Mouse (Mus musculus): ENCODE measurements around the gene Usp29. TPM values are rescaled to one million over a fixed set of nuclear protein-coding genes. Genes with fewer than 3 reads are reported as not detected.
A peak's percentile ranks its signal among the peaks of the same experiment; 100 is the strongest.
"Not testable (repeated sequence)": the region's sequence is repeated elsewhere in the genome, so short reads cannot be mapped to it uniquely, and the experiment has no call there.

Gene Usp29
- polyA plus RNA-seq, 1 experiment = not detected

- TF ChIP-seq CTCF (IDR thresholded peaks at IDR 0.05; ENCODE audit: control insufficient read depth, insufficient read depth, low read length) (no peak), POLR2A (IDR thresholded peaks at IDR 0.05; ENCODE audit: borderline replicate concordance, control insufficient read depth, low read depth, low read length) (no peak)
- WGBS = 89% methylated on average over 3 of the region's 3 CpGs
- no peaks in the 10 kb centered on the region for H3K4me1 ChIP-seq (ENCODE audit: control insufficient read depth, insufficient read depth, low read length)
- H3K27ac ChIP-seq (ENCODE audit: control insufficient read depth, insufficient read depth, low read depth, low read length, poor library complexity) = no peak overlapping the region
- no peak overlapping the region for H3K4me3 ChIP-seq (replicated peaks; ENCODE audit: control insufficient read depth, low read depth, low read length)
Measured at GRCm38 (mm10) chr7:6923515-6923914, 193.1 kb downstream of the Usp29 start.

DNA sequence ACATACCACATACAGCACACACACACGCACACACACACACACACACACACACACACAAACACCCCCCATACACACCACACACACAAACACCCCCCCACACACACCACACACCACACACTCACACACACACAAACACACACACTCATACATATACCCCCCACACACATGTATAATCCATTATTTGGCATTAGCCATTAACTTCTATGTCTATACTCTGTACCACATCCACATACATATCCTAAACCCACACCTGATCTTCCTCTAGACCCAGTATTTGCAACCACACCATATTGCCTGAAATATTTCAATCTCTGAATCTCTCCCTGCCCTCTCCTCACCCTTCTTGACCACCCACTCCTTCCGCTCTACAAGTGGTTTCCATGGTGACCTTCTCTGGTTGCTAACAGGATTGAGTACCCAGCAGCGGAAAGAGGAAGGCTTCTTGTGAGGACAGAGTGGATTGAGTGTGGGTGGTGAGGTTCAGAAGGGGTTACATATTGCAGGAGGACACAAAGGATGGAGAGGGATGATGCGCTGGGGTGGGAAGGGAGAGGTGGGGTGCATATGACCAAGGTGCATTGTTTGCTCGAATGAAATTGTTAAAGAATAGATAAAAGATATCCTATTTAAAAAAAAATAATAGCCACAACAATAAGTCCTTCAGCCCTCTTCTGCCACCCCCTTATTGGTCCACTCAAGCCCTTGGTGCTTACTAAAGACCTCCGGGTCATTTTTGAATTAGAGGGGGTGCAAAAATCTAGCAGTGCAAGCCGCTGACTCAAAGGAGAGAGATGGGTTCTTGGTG, 195.8 kb downstream of the Usp29 start:
- TF ChIP-seq CTCF (IDR thresholded peaks at IDR 0.05; ENCODE audit: control insufficient read depth, insufficient read depth, low read length) (no peak), POLR2A (IDR thresholded peaks at IDR 0.05; ENCODE audit: borderline replicate concordance, control insufficient read depth, low read depth, low read length) (no peak)

DNA sequence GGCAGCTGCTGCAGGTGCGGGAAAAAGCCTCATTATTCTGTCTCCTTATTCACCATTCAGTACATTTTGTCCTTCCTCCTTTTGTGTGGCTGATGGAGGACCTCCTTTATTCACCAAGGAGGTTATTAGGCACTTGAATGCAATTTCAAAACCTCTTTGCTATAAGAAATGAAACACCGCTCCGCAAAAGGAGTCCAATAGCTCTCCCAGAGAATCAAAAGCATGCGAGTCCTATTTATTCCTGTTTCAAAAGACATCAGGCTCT, 196.3 kb downstream of the Usp29 start:
- WGBS = 75% methylated on average over 4 of the region's 4 CpGs
- no peak overlapping the region for H3K27ac ChIP-seq (ENCODE audit: control insufficient read depth, insufficient read depth, low read depth, low read length, poor library complexity)
- no peak overlapping the region for H3K4me3 ChIP-seq (replicated peaks; ENCODE audit: control insufficient read depth, low read depth, low read length)
- TF ChIP-seq POLR2A (IDR thresholded peaks at IDR 0.05; ENCODE audit: borderline replicate concordance, control insufficient read depth, low read depth, low read length) = no peak
- H3K4me1 ChIP-seq (ENCODE audit: control insufficient read depth, insufficient read depth, low read length) = no peaks in the 10 kb centered on the region

More for the DNA sequence above, 195.8 kb downstream of the Usp29 start:
- Histone ChIP-seq H3K27ac (ENCODE audit: control insufficient read depth, insufficient read depth, low read depth, low read length, poor library complexity) (no peak overlapping the region), H3K4me1 (ENCODE audit: control insufficient read depth, insufficient read depth, low read length) (no peaks in the 10 kb centered on the region), H3K4me3 (replicated peaks; ENCODE audit: control insufficient read depth, low read depth, low read length) (no peak overlapping the region)
- WGBS = 66% methylated on average over 7 of the region's 7 CpGs

DNA sequence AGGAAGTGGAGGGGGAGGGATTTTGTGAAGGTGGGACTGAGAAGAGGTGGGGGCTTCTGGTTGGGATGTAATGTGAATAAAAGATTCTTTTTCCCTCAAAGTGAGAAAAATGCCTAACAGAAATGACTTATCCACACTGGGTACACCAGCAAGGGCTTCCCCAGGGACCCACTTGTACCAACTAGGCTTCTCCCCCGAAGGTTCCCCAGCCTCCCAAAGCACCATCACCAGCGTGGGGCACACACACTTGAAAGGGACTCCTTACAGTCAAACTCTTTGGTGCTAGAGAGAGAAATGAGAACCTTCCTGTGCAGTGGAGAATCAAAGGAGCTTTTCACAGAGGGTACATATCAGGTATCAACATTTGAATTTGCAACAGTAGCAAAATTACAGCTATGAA, 198.9 kb downstream of the Usp29 start:
- no peaks in the 10 kb centered on the region for H3K4me1 ChIP-seq (ENCODE audit: control insufficient read depth, insufficient read depth, low read length)
- no peak overlapping the region for H3K4me3 ChIP-seq (replicated peaks; ENCODE audit: control insufficient read depth, low read depth, low read length)
- no peak overlapping the region for H3K27ac ChIP-seq (ENCODE audit: control insufficient read depth, insufficient read depth, low read depth, low read length, poor library complexity)
- TF ChIP-seq CTCF (IDR thresholded peaks at IDR 0.05; ENCODE audit: control insufficient read depth, insufficient read depth, low read length) = no peak
- no peak for TF ChIP-seq POLR2A (IDR thresholded peaks at IDR 0.05; ENCODE audit: borderline replicate concordance, control insufficient read depth, low read depth, low read length)
- 60% methylated on average over 2 of the region's 2 CpGs for WGBS

DNA sequence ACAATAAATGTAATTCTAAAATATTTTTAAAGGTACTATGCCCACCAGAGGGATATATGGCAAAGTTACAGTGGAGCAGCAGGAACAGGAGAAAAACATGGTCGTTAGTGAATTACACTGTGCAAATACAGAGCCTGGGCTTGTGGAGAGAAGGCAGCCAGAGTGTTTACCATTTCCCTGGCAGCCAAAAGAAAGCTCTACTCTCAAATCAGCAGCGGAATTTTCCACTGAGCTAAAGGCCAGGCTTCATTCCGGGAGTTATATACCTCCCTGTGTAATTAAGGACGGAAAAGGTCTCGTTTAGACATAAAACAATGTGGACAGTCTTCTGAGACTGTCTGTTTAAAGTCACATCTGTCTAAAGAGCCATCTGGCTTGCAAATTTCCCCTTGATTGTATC, 204.4 kb downstream of the Usp29 start:
- no peak for TF ChIP-seq POLR2A (IDR thresholded peaks at IDR 0.05; ENCODE audit: borderline replicate concordance, control insufficient read depth, low read depth, low read length)
- no peak overlapping the region for H3K4me3 ChIP-seq (replicated peaks; ENCODE audit: control insufficient read depth, low read depth, low read length)
- WGBS = 53% methylated on average over 5 of the region's 5 CpGs
- no peak overlapping the region for H3K27ac ChIP-seq (ENCODE audit: control insufficient read depth, insufficient read depth, low read depth, low read length, poor library complexity)
- H3K4me1 ChIP-seq (ENCODE audit: control insufficient read depth, insufficient read depth, low read length) = no peaks in the 10 kb centered on the region

GRCm38 (mm10) chr7:6937040-6937439, 206.7 kb downstream of the Usp29 start:
- TF ChIP-seq POLR2A (IDR thresholded peaks at IDR 0.05; ENCODE audit: borderline replicate concordance, control insufficient read depth, low read depth, low read length) (no peak), CTCF (IDR thresholded peaks at IDR 0.05; ENCODE audit: control insufficient read depth, insufficient read depth, low read length) (peak; percentile 55)
- H3K27ac ChIP-seq (ENCODE audit: control insufficient read depth, insufficient read depth, low read depth, low read length, poor library complexity) = no peak overlapping the region
- H3K4me1 ChIP-seq (ENCODE audit: control insufficient read depth, insufficient read depth, low read length) = no peaks in the 10 kb centered on the region
- H3K4me3 ChIP-seq (replicated peaks; ENCODE audit: control insufficient read depth, low read depth, low read length) = no peak overlapping the region
- 31% methylated on average over 11 of the region's 11 CpGs for WGBS

DNA sequence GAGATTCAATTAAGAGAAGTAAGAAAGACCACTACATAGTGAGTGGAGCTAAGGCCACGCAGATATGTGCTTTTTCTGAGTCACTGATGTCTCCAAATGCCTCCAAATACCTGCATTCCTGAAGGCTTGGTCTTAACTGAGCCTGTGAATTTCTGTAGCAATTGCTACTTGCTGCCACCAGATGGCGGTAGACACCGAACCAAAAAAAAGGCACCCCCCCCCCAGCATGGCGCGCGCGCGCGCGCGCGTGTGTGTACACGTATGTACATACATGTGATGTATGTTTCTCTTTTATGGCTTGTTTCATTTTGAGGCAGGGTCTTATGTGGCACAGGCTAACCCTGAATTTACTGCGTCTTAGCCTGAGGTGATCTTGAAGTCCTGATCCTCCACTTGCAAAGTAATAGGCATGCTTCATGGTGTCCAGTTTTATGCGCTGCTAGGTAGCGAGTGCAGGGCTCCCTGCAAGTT, 210.4 kb downstream of the Usp29 start:
- TF ChIP-seq CTCF (IDR thresholded peaks at IDR 0.05; ENCODE audit: control insufficient read depth, insufficient read depth, low read length) (peak; percentile 14; the same call in 1 of the 2 replicates), POLR2A (IDR thresholded peaks at IDR 0.05; ENCODE audit: borderline replicate concordance, control insufficient read depth, low read depth, low read length) (no peak)
- Histone ChIP-seq H3K27ac (ENCODE audit: control insufficient read depth, insufficient read depth, low read depth, low read length, poor library complexity) (no peak overlapping the region), H3K4me3 (replicated peaks; ENCODE audit: control insufficient read depth, low read depth, low read length) (no peak overlapping the region), H3K4me1 (ENCODE audit: control insufficient read depth, insufficient read depth, low read length) (no peaks in the 10 kb centered on the region)
- 16% methylated on average over 16 of the region's 16 CpGs for WGBS

DNA sequence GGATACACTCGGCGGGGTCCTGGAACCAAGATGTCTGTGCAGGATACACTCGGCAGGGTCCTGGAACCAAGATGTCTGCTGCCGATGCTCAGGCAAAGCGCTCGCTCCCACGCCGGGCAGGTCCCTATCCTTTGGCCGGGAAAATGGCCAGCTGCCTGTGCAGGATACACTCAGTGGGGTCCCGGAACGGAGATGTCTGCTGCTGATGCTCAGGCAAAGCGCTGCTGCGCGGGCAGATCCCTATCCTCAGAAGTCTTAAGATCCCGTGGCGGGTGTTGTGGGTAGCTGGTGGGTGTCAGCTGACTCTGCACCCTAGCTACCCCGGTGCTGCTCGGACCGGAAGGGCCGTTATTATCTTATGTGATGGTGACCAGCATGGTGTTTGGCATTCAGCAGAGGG, 217.7 kb downstream of the Usp29 start:
- H3K4me3 ChIP-seq (replicated peaks; ENCODE audit: control insufficient read depth, low read depth, low read length); H3K27ac ChIP-seq (ENCODE audit: control insufficient read depth, insufficient read depth, low read depth, low read length, poor library complexity); H3K4me1 ChIP-seq (ENCODE audit: control insufficient read depth, insufficient read depth, low read length): not testable (repeated sequence)
- WGBS = 86% methylated on average over 20 of the region's 20 CpGs

DNA sequence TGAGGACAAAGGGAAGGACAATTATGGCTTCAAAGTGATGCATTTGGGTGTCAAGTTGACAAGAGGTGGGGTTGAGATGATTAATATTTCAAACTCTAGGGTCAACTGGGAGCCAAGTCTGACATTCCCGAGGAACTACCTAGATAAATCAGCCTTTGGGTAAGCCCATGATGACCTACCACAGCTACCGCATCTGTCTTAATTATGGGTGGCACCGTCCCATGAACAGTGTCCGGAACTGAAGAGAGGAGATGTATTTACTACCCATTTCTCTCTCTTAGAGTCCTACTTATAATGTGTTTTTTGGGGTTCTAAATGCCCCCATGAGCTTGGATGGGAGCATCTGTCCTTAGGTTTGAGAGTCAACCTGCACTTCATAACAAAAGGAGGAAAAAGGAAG, 226.2 kb downstream of the Usp29 start:
- no peaks in the 10 kb centered on the region for H3K4me1 ChIP-seq (ENCODE audit: control insufficient read depth, insufficient read depth, low read length)
- H3K4me3 ChIP-seq (replicated peaks; ENCODE audit: control insufficient read depth, low read depth, low read length) = no peak overlapping the region
- no peak for TF ChIP-seq CTCF (IDR thresholded peaks at IDR 0.05; ENCODE audit: control insufficient read depth, insufficient read depth, low read length)
- TF ChIP-seq POLR2A (IDR thresholded peaks at IDR 0.05; ENCODE audit: borderline replicate concordance, control insufficient read depth, low read depth, low read length) = no peak
- no peak overlapping the region for H3K27ac ChIP-seq (ENCODE audit: control insufficient read depth, insufficient read depth, low read depth, low read length, poor library complexity)
- 74% methylated on average over 4 of the region's 4 CpGs for WGBS

Measured in bone marrow, adult 2 months (tissue).